Mouse (Mus musculus) neural tube, embryonic 14.5 days (tissue): Measurements from ENCODE around the gene Fam135a. TPM values are rescaled to one million over a fixed set of nuclear protein-coding genes. Genes with fewer than 3 reads are reported as not detected.
A peak's percentile ranks its signal among the peaks of the same experiment; 100 is the strongest.

Experiments
- ATAC-seq: fragments of 200-750 bp; cut with Nextera tagmentation; 2 replicates; pipeline ENCODE4 v1.8.0; 2017; ENCODE audit warnings: low read depth, mild to moderate bottlenecking, moderate TSS enrichment, moderate library complexity
- H3K27ac ChIP-seq: fragments of 300-500 bp; sonication (generic); 2 replicates; pipeline ENCODE4 v1.5.1; 2014; ENCODE audit warnings: low read depth, mild to moderate bottlenecking, control low read depth, low read length, moderate library complexity, mixed read lengths
- H3K27me3 ChIP-seq: fragments of 300-500 bp; sonication (generic); 2 replicates; pipeline ENCODE4 v1.6.1; 2014; ENCODE audit warnings: low read length; ENCODE audit not compliant: control insufficient read depth, insufficient read depth
- H3K36me3 ChIP-seq: fragments of 300-500 bp; sonication (generic); 2 replicates; pipeline ENCODE4 v1.6.1; 2014; ENCODE audit warnings: low read length, mixed read lengths; ENCODE audit not compliant: control insufficient read depth, insufficient read depth
- H3K4me1 ChIP-seq: fragments of 300-500 bp; sonication (generic); 2 replicates; pipeline ENCODE4 v1.6.1; 2014; ENCODE audit warnings: low read length; ENCODE audit not compliant: control insufficient read depth, insufficient read depth
- H3K4me2 ChIP-seq: fragments of 300-500 bp; sonication (generic); 2 replicates; pipeline ENCODE4 v1.6.1; 2014; ENCODE audit warnings: mild to moderate bottlenecking, low read depth, low read length, control low read depth
- H3K4me3 ChIP-seq: fragments of 300-500 bp; sonication (generic); 2 replicates; pipeline ENCODE4 v1.5.1; 2014; ENCODE audit warnings: low read depth, low read length, control low read depth, mixed read lengths
- H3K9ac ChIP-seq: fragments of 300-500 bp; sonication (generic); replicated peaks from 2 replicates; pipeline ENCODE4 v1.6.1; 2014; ENCODE audit warnings: low read depth, mild to moderate bottlenecking, control low read depth, low read length, mixed read lengths
- H3K9me3 ChIP-seq: fragments of 300-500 bp; sonication (generic); 2 replicates; pipeline ENCODE4 v1.6.1; 2016; ENCODE audit warnings: low read length; ENCODE audit not compliant: control insufficient read depth
- WGBS: fragments of 180-500 bp; shearing (Covaris S2); extraction: QIAGEN DNeasy Blood & Tissue Kit; methylation state at CpG from one replicate; pipeline ENCODE4 v1.1.7; 2014; 5-methylcytosine and 5-hydroxymethylcytosine counted together
- polyA plus RNA-seq: library from polyadenylated mRNA; unstranded; fragments of >200 nt; fragmentation: Nextera tagmentation; extraction: Ambion mirVana; gene quantifications from 2 replicates; pipeline ENCODE4 v1.2.1, GENCODE M21; 2014

The Fam135a gene
- polyA plus RNA-seq = 30.0 and 34.9 TPM in 2 replicates

DNA sequence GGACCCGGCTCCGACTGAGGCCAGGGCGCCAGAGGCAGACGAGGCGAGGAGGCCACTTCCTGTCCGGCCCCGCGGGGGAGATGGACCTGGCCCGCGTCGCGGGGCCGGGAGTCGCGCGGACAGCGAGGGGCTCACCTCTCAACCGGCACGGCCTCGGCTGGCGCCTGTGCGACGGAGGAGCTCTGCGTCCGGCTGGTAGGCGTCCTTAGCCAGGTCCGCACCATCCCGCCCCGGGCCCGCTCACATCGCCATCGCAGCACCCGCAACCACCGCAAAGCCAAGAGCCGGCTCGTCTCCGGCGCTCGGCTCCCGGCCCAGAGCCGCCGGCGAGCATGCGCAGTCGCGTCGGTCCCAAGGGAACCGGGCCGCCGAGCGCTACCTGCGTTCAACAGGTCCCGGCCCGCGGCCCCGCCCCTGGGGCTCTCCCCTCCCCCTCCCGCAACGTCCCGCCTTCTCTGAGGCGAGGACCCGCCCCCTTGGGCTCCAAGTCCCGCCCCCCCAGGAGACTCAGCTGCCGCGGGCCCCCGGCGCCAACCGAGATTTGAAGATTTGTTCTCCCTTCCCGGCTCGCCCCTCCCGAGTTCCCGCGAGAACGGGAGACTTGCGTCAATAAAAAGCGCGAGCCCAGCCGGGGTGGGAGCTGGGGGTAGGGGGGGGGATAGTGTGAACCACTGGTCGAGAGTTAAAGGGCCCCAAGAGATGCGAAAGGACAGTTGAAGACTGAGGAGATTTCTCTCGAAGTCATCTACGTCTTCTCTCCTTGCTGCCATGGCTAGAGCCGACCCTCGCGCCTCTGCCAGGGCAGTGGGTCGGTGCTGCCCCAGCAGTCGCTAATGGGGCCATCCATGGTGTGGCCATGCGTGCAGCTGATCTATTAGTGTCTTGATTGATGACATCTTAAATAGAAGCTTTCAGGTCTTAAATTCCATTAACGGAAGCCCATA, at the start of gene Fam135a:
Gene Fam135a, minus strand, starts transcription at position 416 of the 944 bp plus-strand sequence.
- Histone ChIP-seq H3K27me3 (no peaks in the 10 kb centered on the region), H3K4me1 (peaks cover 10% of the 10 kb centered on the region; the same call in 1 of the 2 replicates), H3K36me3 (no peaks in the 10 kb centered on the region), H3K4me2 (peak within 1 kb of the TSS; percentile 60), H3K9me3 (no peaks in the 10 kb centered on the region), H3K9ac (peak within 1 kb of the TSS; percentile 93), H3K27ac (peak within 1 kb of the TSS; percentile 86), H3K4me3 (peak within 1 kb of the TSS; percentile 88)
- peak; percentile 92 for ATAC-seq
- under 1% methylated on average over 78 of the region's 88 CpGs for WGBS

DNA sequence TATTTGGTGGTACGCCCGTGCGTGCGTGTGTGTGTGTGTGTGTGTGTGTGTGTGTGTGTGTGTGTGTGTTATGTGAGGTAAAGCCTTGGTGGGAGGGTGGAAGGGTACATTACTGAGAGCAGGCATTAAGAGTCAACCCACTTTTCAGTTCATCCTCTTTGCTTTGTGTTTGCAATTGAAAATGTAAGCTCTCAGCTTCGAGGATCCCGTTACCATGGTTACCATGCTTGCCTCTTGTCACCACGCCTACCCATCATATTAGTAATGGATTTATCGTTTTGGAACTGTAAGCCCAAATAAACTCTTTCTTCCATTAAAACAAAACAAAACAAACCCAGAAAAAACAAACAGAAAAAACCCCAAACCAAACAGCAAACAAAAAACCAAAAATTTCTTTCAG, 43.4 kb upstream of the Fam135a start:
- 74% methylated on average over 8 of the region's 8 CpGs for WGBS
- H3K4me2 ChIP-seq = no peak overlapping the region

DNA sequence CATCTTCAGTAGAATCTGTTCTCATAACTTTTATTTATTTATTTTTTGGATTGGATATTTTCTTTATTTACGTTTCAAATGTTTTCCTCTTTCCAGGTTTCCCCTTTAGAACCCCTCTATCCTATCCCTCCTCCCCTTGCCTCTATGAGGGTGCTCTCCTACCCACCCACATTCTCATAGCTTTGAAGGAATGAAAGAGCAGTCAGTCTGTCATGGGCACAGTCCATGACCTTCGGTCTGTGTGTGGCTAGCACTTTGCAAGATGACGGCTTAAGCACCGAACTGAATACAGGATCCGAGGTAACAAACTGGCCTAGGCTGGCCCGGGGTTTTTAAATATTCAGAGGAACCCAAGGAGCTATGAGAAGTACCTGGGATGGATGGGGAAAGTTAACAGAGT, 40.4 kb upstream of the Fam135a start:
- H3K4me3 ChIP-seq = no peak overlapping the region
- H3K4me1 ChIP-seq = no peaks in the 10 kb centered on the region
- WGBS = 51% methylated on average over 6 of the region's 6 CpGs
- H3K36me3 ChIP-seq = no peaks in the 10 kb centered on the region
- no peak overlapping the region for H3K27ac ChIP-seq
- ATAC-seq = no peak
- no peak overlapping the region for H3K9ac ChIP-seq
- no peak overlapping the region for H3K4me2 ChIP-seq
- no peaks in the 10 kb centered on the region for H3K27me3 ChIP-seq
- H3K9me3 ChIP-seq = no peaks in the 10 kb centered on the region

More for the DNA sequence above, 43.4 kb upstream of the Fam135a start:
- ATAC-seq = no peak
- no peak overlapping the region for H3K4me3 ChIP-seq
- H3K27me3 ChIP-seq = no peaks in the 10 kb centered on the region
- no peaks in the 10 kb centered on the region for H3K4me1 ChIP-seq
- H3K36me3 ChIP-seq = no peaks in the 10 kb centered on the region
- H3K27ac ChIP-seq = no peak overlapping the region
- no peak overlapping the region for H3K9ac ChIP-seq
- H3K9me3 ChIP-seq = no peaks in the 10 kb centered on the region

DNA sequence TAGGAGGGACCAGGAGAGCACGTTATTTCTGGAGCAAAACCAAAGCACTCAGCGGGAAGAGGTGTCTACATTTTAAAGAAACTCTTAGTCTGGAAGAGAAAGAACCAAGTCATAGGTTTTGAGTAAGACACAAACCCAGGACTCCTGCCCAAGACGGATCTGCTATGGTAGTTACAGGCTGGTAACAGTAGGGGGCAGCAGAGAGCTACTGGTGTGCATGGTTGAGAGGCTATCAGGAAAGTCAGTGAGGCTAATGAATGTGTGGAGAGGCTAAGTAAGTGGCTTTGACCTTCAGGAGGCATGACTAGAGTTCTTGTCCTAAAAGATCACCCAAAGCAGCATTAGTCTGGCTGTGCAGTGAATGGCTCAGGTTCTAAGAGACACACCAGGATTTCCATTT, 37.0 kb upstream of the Fam135a start:
- Histone ChIP-seq H3K9me3 (no peaks in the 10 kb centered on the region), H3K9ac (no peak overlapping the region), H3K4me3 (no peak overlapping the region), H3K27me3 (no peaks in the 10 kb centered on the region), H3K36me3 (no peaks in the 10 kb centered on the region), H3K4me2 (no peak overlapping the region), H3K4me1 (no peaks in the 10 kb centered on the region), H3K27ac (no peak overlapping the region)
- WGBS = 7% methylated on average over 3 of the region's 3 CpGs
- no peak for ATAC-seq

DNA sequence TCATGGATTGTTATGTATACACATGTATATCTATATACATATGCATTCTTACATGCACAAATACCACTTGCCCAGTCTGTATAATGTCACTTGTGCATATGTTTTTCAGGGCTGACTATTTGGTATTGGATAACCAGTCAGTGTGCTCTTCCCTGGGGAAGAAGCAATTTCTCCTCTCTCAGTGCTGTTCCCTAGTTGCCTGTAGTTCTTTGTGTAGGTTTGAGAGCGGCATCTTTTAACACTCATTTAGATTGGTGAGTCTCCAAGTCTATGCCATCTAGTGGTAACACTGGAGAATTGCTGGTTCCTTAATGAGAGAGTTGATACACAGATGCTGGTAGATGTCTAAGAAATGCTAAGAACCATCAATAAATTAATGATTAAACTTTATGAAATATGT, 34.7 kb upstream of the Fam135a start:
- Histone ChIP-seq H3K27ac (no peak overlapping the region), H3K4me3 (no peak overlapping the region), H3K9me3 (no peaks in the 10 kb centered on the region), H3K9ac (no peak overlapping the region), H3K27me3 (no peaks in the 10 kb centered on the region), H3K4me2 (no peak overlapping the region), H3K36me3 (no peaks in the 10 kb centered on the region), H3K4me1 (no peaks in the 10 kb centered on the region)
- peak; percentile 79 for ATAC-seq
- WGBS = 0% methylated on average over 1 of the region's 1 CpGs

DNA sequence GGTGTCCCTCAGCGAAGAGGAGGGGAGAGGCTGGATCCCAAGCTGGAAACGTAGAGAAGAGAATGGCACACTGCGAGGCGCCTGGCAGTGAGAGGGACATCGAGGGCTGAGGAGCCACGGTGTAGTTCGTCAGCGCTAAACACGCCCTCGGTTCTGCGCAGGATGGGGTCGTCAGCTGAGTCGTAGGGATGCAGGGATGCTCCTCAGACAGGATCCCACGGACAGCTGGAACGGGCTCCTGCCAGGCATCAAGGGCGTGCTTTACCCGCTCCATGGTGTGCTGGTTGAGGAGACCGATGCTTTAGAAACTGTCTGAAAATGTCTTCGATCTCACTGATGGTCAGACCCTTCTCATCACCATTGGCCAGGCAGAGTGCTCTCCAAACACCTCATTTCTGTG, 33.7 kb upstream of the Fam135a start:
- Histone ChIP-seq H3K36me3 (no peaks in the 10 kb centered on the region), H3K27ac (no peak overlapping the region), H3K4me2 (peak overlapping the region; percentile 8; the same call in 1 of the 2 replicates), H3K4me3 (no peak overlapping the region), H3K9ac (no peak overlapping the region), H3K4me1 (no peaks in the 10 kb centered on the region), H3K27me3 (no peaks in the 10 kb centered on the region), H3K9me3 (no peaks in the 10 kb centered on the region)
- WGBS = 42% methylated on average over 19 of the region's 19 CpGs
- peak; percentile 60; the same call in 1 of the 2 replicates for ATAC-seq

DNA sequence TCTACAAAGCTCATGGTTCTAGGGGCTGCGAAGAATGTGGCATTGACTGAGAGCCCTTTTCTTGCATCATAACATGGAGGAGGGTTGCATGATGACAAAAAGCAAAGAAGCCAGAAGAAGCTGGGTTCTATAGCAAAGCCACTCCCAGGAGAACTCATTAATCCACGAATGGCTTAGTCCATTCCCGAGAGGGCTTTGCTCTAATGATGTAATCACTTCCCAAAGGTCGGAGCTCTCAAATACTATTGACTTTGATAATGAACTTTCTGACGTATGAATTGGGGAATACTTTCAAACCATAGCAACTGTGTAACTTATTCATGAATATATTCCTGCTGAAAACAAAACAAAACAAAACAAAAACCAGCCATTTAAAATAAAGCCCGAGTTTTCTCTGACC, 27.7 kb upstream of the Fam135a start:
- Histone ChIP-seq H3K27me3 (no peaks in the 10 kb centered on the region), H3K4me1 (no peaks in the 10 kb centered on the region), H3K9ac (no peak overlapping the region), H3K4me2 (no peak overlapping the region), H3K9me3 (no peaks in the 10 kb centered on the region), H3K36me3 (no peaks in the 10 kb centered on the region), H3K27ac (no peak overlapping the region), H3K4me3 (no peak overlapping the region)
- 67% methylated on average over 6 of the region's 6 CpGs for WGBS
- no peak for ATAC-seq

DNA sequence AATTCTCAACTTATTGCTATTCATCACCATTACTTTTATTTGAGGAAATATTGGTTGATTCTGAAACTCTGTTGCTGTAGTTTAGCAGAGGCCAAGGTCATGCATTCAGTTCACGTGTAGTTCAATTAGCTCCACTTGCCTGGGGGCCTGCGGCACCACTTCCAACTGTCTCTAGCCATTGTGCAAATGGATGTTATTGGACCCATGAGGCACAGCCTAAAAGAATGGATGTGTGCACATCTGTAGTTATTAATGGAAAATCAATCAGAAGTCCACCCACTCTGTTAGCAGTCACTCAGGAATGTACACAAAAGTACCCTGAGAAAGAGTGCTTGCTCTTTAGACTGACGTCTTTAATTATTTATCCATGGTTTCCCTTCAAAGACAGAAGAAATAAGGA, 24.5 kb upstream of the Fam135a start:
- 49% methylated on average over 3 of the region's 3 CpGs for WGBS
- H3K27me3 ChIP-seq = no peaks in the 10 kb centered on the region

DNA sequence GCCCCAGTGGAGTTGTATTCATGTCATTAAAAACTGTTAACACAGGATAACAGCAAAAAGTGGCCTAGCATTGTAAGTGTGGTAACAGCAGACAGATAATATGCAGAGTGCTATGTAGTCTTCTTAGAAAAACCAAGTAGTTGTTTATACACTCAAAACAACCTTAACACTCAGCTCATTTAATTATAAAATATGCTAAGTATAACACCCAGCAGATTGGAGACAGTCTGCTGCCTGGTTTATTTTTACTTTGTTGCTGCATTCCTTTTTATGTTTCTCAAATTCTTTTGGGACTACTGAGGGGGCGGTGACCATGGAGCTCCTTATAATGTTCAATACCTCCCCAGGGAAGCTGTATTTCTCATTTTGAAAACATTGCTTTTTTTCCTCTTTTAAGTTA, 22.4 kb upstream of the Fam135a start:
- H3K4me1 ChIP-seq = no peaks in the 10 kb centered on the region
- ATAC-seq = no peak
- no peak overlapping the region for H3K4me3 ChIP-seq
- no peak overlapping the region for H3K4me2 ChIP-seq
- no peaks in the 10 kb centered on the region for H3K27me3 ChIP-seq
- 53% methylated on average over 1 of the region's 1 CpGs for WGBS
- no peaks in the 10 kb centered on the region for H3K36me3 ChIP-seq
- H3K9ac ChIP-seq = no peak overlapping the region
- H3K27ac ChIP-seq = no peak overlapping the region
- no peaks in the 10 kb centered on the region for H3K9me3 ChIP-seq

More for the DNA sequence above, 24.5 kb upstream of the Fam135a start:
- no peaks in the 10 kb centered on the region for H3K36me3 ChIP-seq
- no peaks in the 10 kb centered on the region for H3K4me1 ChIP-seq
- no peaks in the 10 kb centered on the region for H3K9me3 ChIP-seq
- H3K9ac ChIP-seq = no peak overlapping the region
- peak; percentile 49; the same call in 1 of the 2 replicates for ATAC-seq
- no peak overlapping the region for H3K4me3 ChIP-seq
- no peak overlapping the region for H3K4me2 ChIP-seq
- H3K27ac ChIP-seq = no peak overlapping the region
